Mouse (Mus musculus): Measurements from ENCODE around the gene Fcrl5. TPM values are rescaled to one million over a fixed set of nuclear protein-coding genes. Genes with fewer than 3 reads are reported as not detected.

Gene Fcrl5
- polyA plus RNA-seq, 1 experiment from 2014 or later, result not detected

- Histone ChIP-seq H3K36me3 (ENCODE audit: control insufficient read depth, insufficient read depth, low read length) (no peaks in the 10 kb centered on the region), H3K4me1 (replicated peaks; ENCODE audit: control insufficient read depth, insufficient read depth, low read length) (no peaks in the 10 kb centered on the region), H3K9me3 (ENCODE audit: control insufficient read depth, low read length) (no peaks in the 10 kb centered on the region), H3K4me3 (ENCODE audit: low read depth, low read length) (no peak overlapping the region), H3K27ac (ENCODE audit: low read depth) (no peak overlapping the region), H3K4me2 (ENCODE audit: low read length) (no peak overlapping the region), H3K9ac (ENCODE audit: low read length) (no peak overlapping the region), H3K27me3 (replicated peaks; ENCODE audit: control insufficient read depth, insufficient read depth, low read length) (0 out of 2 replicates have a peak, but pooled peaks cover 2% of the 10 kb centered on the region)
- 78% methylated on average over 10 of the region's 10 CpGs for WGBS
- DNase-seq (ENCODE audit: low spot score) (no peak), ATAC-seq (replicated peaks; ENCODE audit: low FRiP score, low TSS enrichment, low read depth) (no peak)
Measured at GRCm38 (mm10) chr3:87546291-87546721, 110.7 kb downstream of the Fcrl5 start.

- Histone ChIP-seq H3K27ac (ENCODE audit: low read depth) (no peak overlapping the region), H3K36me3 (ENCODE audit: control insufficient read depth, insufficient read depth, low read length) (no peaks in the 10 kb centered on the region), H3K4me2 (ENCODE audit: low read length) (no peak overlapping the region), H3K9me3 (ENCODE audit: control insufficient read depth, low read length) (no peaks in the 10 kb centered on the region), H3K27me3 (replicated peaks; ENCODE audit: control insufficient read depth, insufficient read depth, low read length) (0 out of 2 replicates have a peak, but pooled peaks cover 2% of the 10 kb centered on the region), H3K9ac (ENCODE audit: low read length) (no peak overlapping the region), H3K4me1 (replicated peaks; ENCODE audit: control insufficient read depth, insufficient read depth, low read length) (no peaks in the 10 kb centered on the region), H3K4me3 (ENCODE audit: low read depth, low read length) (no peak overlapping the region)
- DNase-seq (ENCODE audit: low spot score) (no peak), ATAC-seq (replicated peaks; ENCODE audit: low FRiP score, low TSS enrichment, low read depth) (no peak)
- 24% methylated on average over 14 of the region's 14 CpGs for WGBS
Measured at GRCm38 (mm10) chr3:87549908-87550307, 114.3 kb downstream of the Fcrl5 start.

Other genes with a start within 250 kb of the Fcrl5 start
- 7.4 and 9.4 TPM in 2 replicates for gene Fcrls, start 172.0 kb upstream of the Fcrl5 start, polyA plus RNA-seq (2014; fragmentation: Nextera tagmentation; extraction: Ambion mirVana)
- 0.11 TPM in 1 of 2 replicates, not detected in the other for gene Cd5l, start 77.9 kb upstream of the Fcrl5 start, polyA plus RNA-seq (2014; fragmentation: Nextera tagmentation; extraction: Ambion mirVana)
- 0.09 and 0.39 TPM in 2 replicates for gene Fcrl1, start 59.4 kb upstream of the Fcrl5 start, polyA plus RNA-seq (2014; fragmentation: Nextera tagmentation; extraction: Ambion mirVana)
- 10.1 and 10.5 TPM in 2 replicates for gene Etv3, start 89.6 kb downstream of the Fcrl5 start, polyA plus RNA-seq (2014; fragmentation: Nextera tagmentation; extraction: Ambion mirVana)
- gene Arhgef11, start 181.8 kb downstream of the Fcrl5 start, polyA plus RNA-seq (2014; fragmentation: Nextera tagmentation; extraction: Ambion mirVana), result 17.6 and 18.9 TPM in 2 replicates